Mouse (Mus musculus) stomach, postnatal 0 days (tissue): ENCODE measurements around the gene Zswim7.

ENCODE experiments used
- CTCF ChIP-seq: IDR thresholded peaks from 2 replicates; pipeline ENCODE4 v1.5.1; 2016; ENCODE audit warnings: antibody characterized with exemption, low read depth, mild to moderate bottlenecking, moderate library complexity
- EP300 ChIP-seq: optimal IDR thresholded peaks from 2 replicates; pipeline ENCODE3; 2016; ENCODE audit warnings: antibody characterized with exemption

- TF ChIP-seq CTCF (no peak), EP300 (no peak)
Measured at GRCm38 (mm10) chr11:62266466-62267214, 14.5 kb downstream of the Zswim7 start.
